Mouse (Mus musculus) heart, embryonic 14.5 days (tissue): ENCODE data around the gene Btnl2. TPM values are rescaled to one million over a fixed set of nuclear protein-coding genes. Genes with fewer than 3 reads are reported as not detected.

ENCODE experiments used
- ATAC-seq: fragments of 200-750 bp; cut with Nextera tagmentation; 2 replicates; pipeline ENCODE4 v1.8.0; 2017; ENCODE audit warnings: low read depth, moderate TSS enrichment; ENCODE audit not compliant: insufficient number of reproducible peaks, insufficient read depth, low FRiP score
- H3K27ac ChIP-seq, 2 experiments: fragments of 200-500 bp in 1 of 2; fragments of 300-500 bp in 1 of 2; sonication (generic) in 1 of 2; replicated peaks in 1 of 2; 2 replicates each; pipeline ENCODE4 v1.5.1; 2012 to 2014; ENCODE audit warnings: low read depth in 2 of 2, low read length in 2 of 2, control low read depth in 1 of 2, mild to moderate bottlenecking in 1 of 2, mixed read lengths in 1 of 2; ENCODE audit not compliant: control insufficient read depth in 1 of 2, insufficient read depth in 1 of 2
- H3K27me3 ChIP-seq: fragments of 300-500 bp; sonication (generic); 2 replicates; pipeline ENCODE4 v1.6.1; 2014; ENCODE audit warnings: mild to moderate bottlenecking, low read length, control low read depth; ENCODE audit not compliant: control insufficient read depth, insufficient read depth
- H3K36me3 ChIP-seq: fragments of 300-500 bp; sonication (generic); 2 replicates; pipeline ENCODE4 v1.6.1; 2014; ENCODE audit warnings: mild to moderate bottlenecking, control low read depth, low read length, mixed read lengths; ENCODE audit not compliant: control insufficient read depth, insufficient read depth
- H3K4me1 ChIP-seq, 2 experiments: fragments of 200-500 bp in 1 of 2; fragments of 300-500 bp in 1 of 2; sonication (generic) in 1 of 2; 2 replicates each; pipeline ENCODE4 v1.6.1; 2012 to 2014; ENCODE audit warnings: low read length in 2 of 2, control low read depth in 1 of 2, mixed read lengths in 1 of 2; ENCODE audit not compliant: control insufficient read depth in 2 of 2, insufficient read depth in 2 of 2
- H3K4me2 ChIP-seq: fragments of 300-500 bp; sonication (generic); 2 replicates; pipeline ENCODE4 v1.6.1; 2014; ENCODE audit warnings: mild to moderate bottlenecking, low read length
- H3K4me3 ChIP-seq, 2 experiments: fragments of 200-500 bp in 1 of 2; fragments of 300-500 bp in 1 of 2; sonication (generic) in 1 of 2; 2 replicates each; pipeline ENCODE4 v1.5.1; 2012 to 2014; ENCODE audit warnings: low read length in 2 of 2, mild to moderate bottlenecking in 2 of 2, control low read depth in 1 of 2, low read depth in 1 of 2, moderate library complexity in 1 of 2; ENCODE audit not compliant: control insufficient read depth in 1 of 2, insufficient read depth in 1 of 2
- H3K9ac ChIP-seq: fragments of 300-500 bp; sonication (generic); 2 replicates; pipeline ENCODE4 v1.6.1; 2014; ENCODE audit warnings: mild to moderate bottlenecking, low read length
- H3K9me3 ChIP-seq: fragments of 300-500 bp; sonication (generic); 2 replicates; pipeline ENCODE4 v1.6.1; 2016; ENCODE audit warnings: low read length, control low read depth; ENCODE audit not compliant: control insufficient read depth
- WGBS: fragments of 180-500 bp; shearing (Covaris S2); extraction: QIAGEN DNeasy Blood & Tissue Kit; methylation state at CpG from one replicate; pipeline ENCODE4 v1.1.7; 2014; 5-methylcytosine and 5-hydroxymethylcytosine counted together
- polyA plus RNA-seq: library from polyadenylated mRNA; unstranded; fragments of >200 nt; fragmentation: Nextera tagmentation; extraction: Ambion mirVana; gene quantifications from 2 replicates; pipeline ENCODE4 v1.2.1, GENCODE M21; 2014

Btnl2 gene
- polyA plus RNA-seq, 1 experiment from 2014 or later: not detected

DNA sequence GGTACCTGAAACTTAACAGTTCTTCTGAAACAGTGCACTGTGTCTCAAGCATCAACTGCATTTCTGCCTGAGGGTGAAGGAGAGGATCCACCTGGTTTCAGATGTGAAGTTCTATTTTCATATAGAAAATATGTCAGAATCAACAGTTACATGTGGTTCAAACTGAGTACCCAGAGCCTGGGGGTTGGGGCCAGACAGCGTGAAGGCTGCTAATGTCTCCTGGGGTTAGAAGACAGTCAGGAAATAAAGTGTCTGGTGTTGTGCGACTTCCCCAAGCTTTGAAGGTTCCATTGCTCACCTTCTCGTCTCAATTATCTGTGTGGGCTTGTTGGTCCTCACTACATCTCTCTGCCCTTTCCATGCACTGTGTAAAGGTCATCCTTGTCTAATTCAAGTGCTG, 28.2 kb upstream of the Btnl2 start:
- Histone ChIP-seq H3K27me3 (no peaks in the 10 kb centered on the region), H3K9ac (no peak overlapping the region), H3K4me3 (no peak overlapping the region), H3K4me1 (no peaks in the 10 kb centered on the region), H3K4me2 (no peak overlapping the region), H3K36me3 (no peaks in the 10 kb centered on the region), H3K27ac (no peak overlapping the region), H3K9me3 (no peaks in the 10 kb centered on the region)
- no peak for ATAC-seq
- WGBS: 73% methylated on average over 3 of the region's 3 CpGs

DNA sequence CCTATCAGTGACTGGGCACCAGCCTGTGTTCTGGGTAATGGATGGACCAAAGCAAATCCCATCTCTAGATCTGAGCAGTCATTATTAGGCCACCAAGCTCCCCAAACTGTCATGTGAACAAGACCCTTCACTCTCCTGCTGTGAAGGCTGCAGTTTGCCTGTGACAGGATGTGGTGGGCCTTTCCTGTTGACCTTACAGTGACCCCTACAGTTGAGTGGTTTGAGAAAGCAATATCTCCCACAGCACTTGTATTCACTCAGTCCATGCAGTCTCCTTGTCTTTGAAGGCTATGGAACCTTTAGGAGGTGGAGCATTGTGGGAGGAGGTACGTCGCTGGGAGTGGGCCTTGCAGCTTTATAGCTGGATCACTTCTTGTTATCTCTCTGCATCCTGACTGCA, 24.8 kb upstream of the Btnl2 start:
- H3K4me1 ChIP-seq: no peaks in the 10 kb centered on the region
- no peaks in the 10 kb centered on the region for H3K27me3 ChIP-seq
- H3K27ac ChIP-seq: no peak overlapping the region
- ATAC-seq: no peak
- H3K4me3 ChIP-seq: no peak overlapping the region
- no peak overlapping the region for H3K4me2 ChIP-seq
- no peaks in the 10 kb centered on the region for H3K9me3 ChIP-seq
- 50% methylated on average over 2 of the region's 2 CpGs for WGBS
- no peaks in the 10 kb centered on the region for H3K36me3 ChIP-seq
- no peak overlapping the region for H3K9ac ChIP-seq

DNA sequence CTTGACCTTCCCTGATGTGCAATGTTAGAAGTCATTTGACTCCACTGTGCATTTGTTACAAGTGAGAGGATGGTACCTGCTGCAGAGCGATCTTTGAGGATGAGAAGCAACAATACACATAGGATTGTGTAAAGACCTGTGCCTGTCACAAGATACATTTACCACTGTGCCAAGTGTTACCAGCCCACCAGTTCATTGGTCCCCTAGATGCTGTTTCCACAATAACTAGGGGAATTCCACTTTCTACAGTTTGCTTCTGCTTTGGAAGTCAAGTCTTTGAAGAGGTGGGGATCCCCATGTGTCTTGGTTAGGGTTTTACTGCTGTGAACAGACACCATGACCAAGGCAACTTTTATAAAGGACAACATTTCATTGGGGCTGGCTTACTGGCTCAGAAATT, 23.4 kb upstream of the Btnl2 start:
- no peaks in the 10 kb centered on the region for H3K36me3 ChIP-seq

DNA sequence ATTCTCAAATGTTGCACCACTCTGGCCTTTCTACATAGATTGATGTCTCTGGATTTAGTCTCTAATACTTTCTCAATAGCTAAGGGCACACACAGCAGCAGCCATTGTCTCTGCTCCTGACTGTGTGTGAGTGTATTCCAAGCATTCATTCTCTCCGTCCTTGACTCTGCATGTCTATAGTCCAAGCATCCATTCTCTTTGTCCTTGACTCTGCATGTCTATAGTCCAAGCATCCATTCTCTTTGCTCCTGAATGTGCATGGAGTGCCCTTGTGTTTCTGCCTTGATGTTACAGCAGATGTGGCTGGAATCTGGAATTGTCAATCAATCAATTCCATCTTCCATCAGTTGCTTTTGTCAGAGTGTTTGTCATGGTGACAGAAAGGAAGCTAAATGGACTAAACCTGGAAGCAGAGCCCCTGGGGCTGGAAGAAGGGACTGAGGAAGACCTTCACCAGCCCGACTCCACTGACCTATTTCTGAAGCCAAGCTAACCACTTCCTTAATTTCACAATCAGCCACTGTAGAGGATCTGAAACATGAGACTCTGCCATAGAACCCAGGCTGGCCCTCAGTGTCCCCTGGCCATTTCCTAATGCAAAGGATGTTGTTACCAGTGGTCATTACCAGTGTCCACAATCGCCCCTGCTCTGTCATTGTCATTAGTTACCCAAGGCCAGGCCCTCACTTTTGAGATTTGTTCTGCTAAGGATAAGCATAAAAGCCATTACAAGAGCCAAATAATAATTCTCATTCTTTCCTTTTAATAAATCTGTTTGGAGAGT, 13.8 kb upstream of the Btnl2 start:
- 58% methylated on average over 3 of the region's 3 CpGs for WGBS

More for the DNA sequence above, 23.4 kb upstream of the Btnl2 start:
- 85% methylated on average over 1 of the region's 1 CpGs for WGBS
- H3K4me1 ChIP-seq: no peaks in the 10 kb centered on the region
- no peak for ATAC-seq
- H3K27ac ChIP-seq: no peak overlapping the region
- no peak overlapping the region for H3K4me3 ChIP-seq
- H3K9me3 ChIP-seq: no peaks in the 10 kb centered on the region
- H3K27me3 ChIP-seq: 0 out of 2 replicates have a peak, but pooled peaks cover 4% of the 10 kb centered on the region
- no peak overlapping the region for H3K9ac ChIP-seq
- no peak overlapping the region for H3K4me2 ChIP-seq

DNA sequence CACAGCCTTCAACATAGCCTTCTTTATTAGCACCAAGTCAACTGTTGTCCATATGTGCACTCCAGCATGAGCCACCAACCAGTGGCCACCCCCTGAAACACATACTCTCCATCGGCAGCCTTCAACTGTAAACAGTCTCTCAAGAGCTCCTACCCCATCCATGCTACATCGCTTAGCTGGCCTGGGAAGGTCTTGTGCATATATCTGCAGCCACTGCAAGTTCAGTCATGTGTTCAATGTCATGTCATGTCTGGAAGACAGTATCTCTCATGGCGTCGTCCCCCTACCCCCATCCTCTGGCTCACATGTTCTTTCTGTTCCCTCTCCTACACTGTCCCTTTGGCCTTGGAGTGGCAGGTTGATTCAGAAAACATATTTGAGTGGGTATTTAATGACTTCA, 9.7 kb upstream of the Btnl2 start:
- no peak for ATAC-seq
- H3K4me3 ChIP-seq: no peak overlapping the region
- H3K9me3 ChIP-seq: no peaks in the 10 kb centered on the region
- H3K4me2 ChIP-seq: no peak overlapping the region
- 82% methylated on average over 4 of the region's 4 CpGs for WGBS
- no peak overlapping the region for H3K27ac ChIP-seq
- H3K36me3 ChIP-seq: no peaks in the 10 kb centered on the region
- H3K27me3 ChIP-seq: 0 out of 2 replicates have a peak, but pooled peaks cover 7% of the 10 kb centered on the region
- no peaks in the 10 kb centered on the region for H3K4me1 ChIP-seq
- no peak overlapping the region for H3K9ac ChIP-seq

More for the DNA sequence above, 13.8 kb upstream of the Btnl2 start:
- no peaks in the 10 kb centered on the region for H3K36me3 ChIP-seq
- 0 out of 2 replicates have a peak, but pooled peaks cover 7% of the 10 kb centered on the region for H3K27me3 ChIP-seq
- no peaks in the 10 kb centered on the region for H3K9me3 ChIP-seq
- H3K4me3 ChIP-seq: no peak overlapping the region
- H3K4me1 ChIP-seq: no peaks in the 10 kb centered on the region
- no peak for ATAC-seq
- H3K9ac ChIP-seq: no peak overlapping the region
- no peak overlapping the region for H3K27ac ChIP-seq
- no peak overlapping the region for H3K4me2 ChIP-seq

DNA sequence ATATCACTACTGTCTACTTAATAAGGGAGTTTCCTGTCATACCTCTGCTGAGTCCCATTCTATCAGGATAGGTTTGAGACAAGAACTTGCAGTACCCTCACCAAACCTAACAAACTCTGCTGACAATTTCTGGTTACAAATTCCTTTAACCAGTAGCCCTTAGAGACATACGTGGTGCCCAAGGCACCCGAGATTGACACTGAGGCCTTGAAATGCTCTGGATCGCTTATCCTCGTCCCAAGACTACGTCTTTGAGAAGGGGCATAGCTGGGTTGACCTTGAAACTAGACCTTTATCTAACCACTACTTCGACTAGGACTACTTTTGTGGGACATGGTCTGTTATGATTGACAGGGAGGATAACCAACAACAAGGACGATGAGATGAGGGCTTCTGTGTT, 9.1 kb upstream of the Btnl2 start:
- no peak overlapping the region for H3K4me3 ChIP-seq
- 0 out of 2 replicates have a peak, but pooled peaks cover 7% of the 10 kb centered on the region for H3K27me3 ChIP-seq
- ATAC-seq: no peak
- 72% methylated on average over 7 of the region's 7 CpGs for WGBS
- no peak overlapping the region for H3K4me2 ChIP-seq
- no peak overlapping the region for H3K27ac ChIP-seq
- no peak overlapping the region for H3K9ac ChIP-seq
- no peaks in the 10 kb centered on the region for H3K4me1 ChIP-seq
- H3K36me3 ChIP-seq: no peaks in the 10 kb centered on the region
- H3K9me3 ChIP-seq: no peaks in the 10 kb centered on the region

DNA sequence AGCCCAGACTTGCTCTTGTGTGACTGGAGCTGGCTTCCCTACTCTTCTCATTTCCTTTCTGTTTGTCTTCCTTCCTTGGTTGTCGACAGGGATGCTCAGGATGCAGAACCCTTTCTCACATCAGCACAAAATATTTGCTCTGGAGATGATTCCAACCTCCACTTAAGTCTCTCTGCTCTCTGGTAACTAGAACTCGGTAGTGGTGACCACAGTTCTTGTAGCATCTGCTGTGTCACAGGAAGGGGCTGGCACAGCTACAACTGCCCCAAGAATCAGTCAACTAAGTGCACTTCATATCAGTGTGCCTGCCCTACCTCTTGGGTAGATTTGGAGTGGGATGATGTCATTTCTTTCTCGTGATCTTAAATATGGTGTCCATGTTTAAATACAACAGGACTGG, 8.6 kb upstream of the Btnl2 start:
- no peak for ATAC-seq
- 63% methylated on average over 3 of the region's 3 CpGs for WGBS
- 0 out of 2 replicates have a peak, but pooled peaks cover 7% of the 10 kb centered on the region for H3K27me3 ChIP-seq
- H3K4me1 ChIP-seq: no peaks in the 10 kb centered on the region
- H3K27ac ChIP-seq: no peak overlapping the region
- no peaks in the 10 kb centered on the region for H3K36me3 ChIP-seq
- H3K9me3 ChIP-seq: no peaks in the 10 kb centered on the region
- H3K9ac ChIP-seq: no peak overlapping the region
- no peak overlapping the region for H3K4me2 ChIP-seq
- no peak overlapping the region for H3K4me3 ChIP-seq
